Mouse (Mus musculus): Measurements from ENCODE around the gene Sash1. TPM values are rescaled to one million over a fixed set of nuclear protein-coding genes. Genes with fewer than 3 reads are reported as not detected.

Sash1 gene
- polyA plus RNA-seq, 1 experiment, result 14.4 TPM

- no peak overlapping the region for H3K4me3 ChIP-seq (ENCODE audit: low read depth, low read length)
- H3K4me1 ChIP-seq (ENCODE audit: control insufficient read depth, insufficient read depth, low read length), result no peaks in the 10 kb centered on the region
- H3K27ac ChIP-seq (ENCODE audit: insufficient read depth, low read length), result no peak overlapping the region
- TF ChIP-seq CTCF (IDR thresholded peaks at IDR 0.05; ENCODE audit: low read depth, low read length) (no peak), EP300 (IDR thresholded peaks at IDR 0.05; ENCODE audit: insufficient read depth, low read depth, low read length) (no peak), POLR2A (IDR thresholded peaks at IDR 0.05; ENCODE audit: insufficient read depth, low read length) (no peak)
- H3K27me3 ChIP-seq (ENCODE audit: control insufficient read depth, insufficient read depth, low read length, poor library complexity, severe bottlenecking), result no peaks in the 10 kb centered on the region
- H3K36me3 ChIP-seq (ENCODE audit: control insufficient read depth, insufficient read depth, low read length, poor library complexity, severe bottlenecking), result no peaks in the 10 kb centered on the region
- H3K9me3 ChIP-seq (replicated peaks; ENCODE audit: control insufficient read depth, insufficient read depth, low read length, poor library complexity, severe bottlenecking), result no peaks in the 10 kb centered on the region
- H3K9ac ChIP-seq (ENCODE audit: low read depth, poor library complexity, severe bottlenecking), result no peak overlapping the region
Observed at GRCm38 (mm10) chr10:8813984-8814578, 71.8 kb downstream of the Sash1 start.

- no peak overlapping the region for H3K9ac ChIP-seq (ENCODE audit: low read depth, poor library complexity, severe bottlenecking)
- H3K36me3 ChIP-seq (ENCODE audit: control insufficient read depth, insufficient read depth, low read length, poor library complexity, severe bottlenecking), result no peaks in the 10 kb centered on the region
- no peaks in the 10 kb centered on the region for H3K9me3 ChIP-seq (replicated peaks; ENCODE audit: control insufficient read depth, insufficient read depth, low read length, poor library complexity, severe bottlenecking)
- no peaks in the 10 kb centered on the region for H3K27me3 ChIP-seq (ENCODE audit: control insufficient read depth, insufficient read depth, low read length, poor library complexity, severe bottlenecking)
- no peak overlapping the region for H3K4me3 ChIP-seq (ENCODE audit: low read depth, low read length)
- H3K4me1 ChIP-seq (ENCODE audit: control insufficient read depth, insufficient read depth, low read length), result no peaks in the 10 kb centered on the region
- no peak overlapping the region for H3K27ac ChIP-seq (ENCODE audit: insufficient read depth, low read length)
- no peak for TF ChIP-seq CTCF (IDR thresholded peaks at IDR 0.05; ENCODE audit: low read depth, low read length)
- TF ChIP-seq POLR2A (IDR thresholded peaks at IDR 0.05; ENCODE audit: insufficient read depth, low read length), result no peak
- TF ChIP-seq EP300 (IDR thresholded peaks at IDR 0.05; ENCODE audit: insufficient read depth, low read depth, low read length), result no peak
Observed at GRCm38 (mm10) chr10:8813259-8813658, 72.6 kb downstream of the Sash1 start.

GRCm38 (mm10) chr10:8812807-8813206, 73.1 kb downstream of the Sash1 start:
- H3K4me1 ChIP-seq (ENCODE audit: control insufficient read depth, insufficient read depth, low read length), result no peaks in the 10 kb centered on the region
- no peak overlapping the region for H3K9ac ChIP-seq (ENCODE audit: low read depth, poor library complexity, severe bottlenecking)
- no peaks in the 10 kb centered on the region for H3K9me3 ChIP-seq (replicated peaks; ENCODE audit: control insufficient read depth, insufficient read depth, low read length, poor library complexity, severe bottlenecking)
- no peaks in the 10 kb centered on the region for H3K36me3 ChIP-seq (ENCODE audit: control insufficient read depth, insufficient read depth, low read length, poor library complexity, severe bottlenecking)
- no peak overlapping the region for H3K4me3 ChIP-seq (ENCODE audit: low read depth, low read length)
- no peak for TF ChIP-seq POLR2A (IDR thresholded peaks at IDR 0.05; ENCODE audit: insufficient read depth, low read length)
- no peak for TF ChIP-seq EP300 (IDR thresholded peaks at IDR 0.05; ENCODE audit: insufficient read depth, low read depth, low read length)
- no peak for TF ChIP-seq CTCF (IDR thresholded peaks at IDR 0.05; ENCODE audit: low read depth, low read length)
- H3K27me3 ChIP-seq (ENCODE audit: control insufficient read depth, insufficient read depth, low read length, poor library complexity, severe bottlenecking), result no peaks in the 10 kb centered on the region
- no peak overlapping the region for H3K27ac ChIP-seq (ENCODE audit: insufficient read depth, low read length)

GRCm38 (mm10) chr10:8811261-8812039, 74.4 kb downstream of the Sash1 start:
- H3K4me1 ChIP-seq (ENCODE audit: control insufficient read depth, insufficient read depth, low read length), result no peaks in the 10 kb centered on the region
- H3K27ac ChIP-seq (ENCODE audit: insufficient read depth, low read length), result no peak overlapping the region
- H3K36me3 ChIP-seq (ENCODE audit: control insufficient read depth, insufficient read depth, low read length, poor library complexity, severe bottlenecking), result no peaks in the 10 kb centered on the region
- no peak overlapping the region for H3K9ac ChIP-seq (ENCODE audit: low read depth, poor library complexity, severe bottlenecking)
- no peaks in the 10 kb centered on the region for H3K27me3 ChIP-seq (ENCODE audit: control insufficient read depth, insufficient read depth, low read length, poor library complexity, severe bottlenecking)
- H3K9me3 ChIP-seq (replicated peaks; ENCODE audit: control insufficient read depth, insufficient read depth, low read length, poor library complexity, severe bottlenecking), result no peaks in the 10 kb centered on the region
- TF ChIP-seq POLR2A (IDR thresholded peaks at IDR 0.05; ENCODE audit: insufficient read depth, low read length) (no peak), CTCF (IDR thresholded peaks at IDR 0.05; ENCODE audit: low read depth, low read length) (no peak), EP300 (IDR thresholded peaks at IDR 0.05; ENCODE audit: insufficient read depth, low read depth, low read length) (no peak)
- H3K4me3 ChIP-seq (ENCODE audit: low read depth, low read length), result no peak overlapping the region

GRCm38 (mm10) chr10:8810496-8810895, 75.4 kb downstream of the Sash1 start:
- H3K4me1 ChIP-seq (ENCODE audit: control insufficient read depth, insufficient read depth, low read length), result no peaks in the 10 kb centered on the region
- no peaks in the 10 kb centered on the region for H3K36me3 ChIP-seq (ENCODE audit: control insufficient read depth, insufficient read depth, low read length, poor library complexity, severe bottlenecking)
- no peak overlapping the region for H3K4me3 ChIP-seq (ENCODE audit: low read depth, low read length)
- TF ChIP-seq CTCF (IDR thresholded peaks at IDR 0.05; ENCODE audit: low read depth, low read length) (no peak), EP300 (IDR thresholded peaks at IDR 0.05; ENCODE audit: insufficient read depth, low read depth, low read length) (no peak), POLR2A (IDR thresholded peaks at IDR 0.05; ENCODE audit: insufficient read depth, low read length) (no peak)
- H3K9ac ChIP-seq (ENCODE audit: low read depth, poor library complexity, severe bottlenecking), result no peak overlapping the region
- no peak overlapping the region for H3K27ac ChIP-seq (ENCODE audit: insufficient read depth, low read length)
- no peaks in the 10 kb centered on the region for H3K27me3 ChIP-seq (ENCODE audit: control insufficient read depth, insufficient read depth, low read length, poor library complexity, severe bottlenecking)
- H3K9me3 ChIP-seq (replicated peaks; ENCODE audit: control insufficient read depth, insufficient read depth, low read length, poor library complexity, severe bottlenecking), result no peaks in the 10 kb centered on the region

- Histone ChIP-seq H3K27me3 (ENCODE audit: control insufficient read depth, insufficient read depth, low read length, poor library complexity, severe bottlenecking) (no peaks in the 10 kb centered on the region), H3K4me3 (ENCODE audit: low read depth, low read length) (no peak overlapping the region), H3K9me3 (replicated peaks; ENCODE audit: control insufficient read depth, insufficient read depth, low read length, poor library complexity, severe bottlenecking) (no peaks in the 10 kb centered on the region), H3K9ac (ENCODE audit: low read depth, poor library complexity, severe bottlenecking) (no peak overlapping the region), H3K27ac (ENCODE audit: insufficient read depth, low read length) (no peak overlapping the region), H3K36me3 (ENCODE audit: control insufficient read depth, insufficient read depth, low read length, poor library complexity, severe bottlenecking) (no peaks in the 10 kb centered on the region), H3K4me1 (ENCODE audit: control insufficient read depth, insufficient read depth, low read length) (no peaks in the 10 kb centered on the region)
- TF ChIP-seq EP300 (IDR thresholded peaks at IDR 0.05; ENCODE audit: insufficient read depth, low read depth, low read length), result no peak
- TF ChIP-seq CTCF (IDR thresholded peaks at IDR 0.05; ENCODE audit: low read depth, low read length), result no peak
- no peak for TF ChIP-seq POLR2A (IDR thresholded peaks at IDR 0.05; ENCODE audit: insufficient read depth, low read length)
Observed at GRCm38 (mm10) chr10:8808383-8808782, 77.5 kb downstream of the Sash1 start.

All from ES-Bruce4 (cell line).